Mouse (Mus musculus) left cerebral cortex, adult 2 months (tissue): Measurements from ENCODE around the gene Lrrc8c. TPM values are rescaled to one million over a fixed set of nuclear protein-coding genes. Genes with fewer than 3 reads are reported as not detected.

Experiments used
- DNase-seq, 2 experiments: peaks; one replicate each; pipeline ENCODE4 v3.0.0; 2021 to 2022; ENCODE audit warnings: low spot score in 2 of 2, mixed read lengths in 1 of 2; ENCODE audit errors: extremely low spot score in 1 of 2
- H3K27ac ChIP-seq: fragments of 200-600 bp; 2 replicates; pipeline ENCODE4 v1.8.1; 2022
- H3K4me3 ChIP-seq: fragments of 200-600 bp; 2 replicates; pipeline ENCODE4 v1.8.1; 2022
- CTCF ChIP-seq: fragments of 200-600 bp; IDR thresholded peaks from 2 replicates; pipeline ENCODE4 v1.8.1; 2022; ENCODE audit warnings: antibody characterized with exemption, mild to moderate bottlenecking, moderate library complexity
- intact Hi-C: fragments of 180-260 bp; cut with DNase I; formaldehyde crosslinking; loops from one replicate; pipeline ENCODE4 v1.15.1; 2025
- total RNA-seq, 2 experiments: library from RNA; stranded (reverse); gene quantifications; 2 replicates each; pipeline ENCODE4 v1.2.3; 2021

The Lrrc8c gene
- total RNA-seq, 2 experiments from 2014 or later: 32.7 to 37.5 TPM

GRCm38 (mm10) chr5:105493377-105493776, 25.8 kb upstream of the Lrrc8c start:
- intact Hi-C loops: loop anchor here (1.0 to 2.0 kb wide), 2 partner anchors 25 to 162 kb away; partner anchors contain the start of gene Lrrc8c
- no peak overlapping the region for H3K4me3 ChIP-seq
- no peak for TF ChIP-seq CTCF
- peak overlapping the region; percentile 64 for H3K27ac ChIP-seq
- DNase-seq: no peak

GRCm38 (mm10) chr5:105494246-105494917, 24.8 kb upstream of the Lrrc8c start:
- Histone ChIP-seq H3K4me3 (no peak overlapping the region), H3K27ac (peak overlapping the region; percentile 85)
- TF ChIP-seq CTCF: peak; percentile 30
- no peak for DNase-seq
- intact Hi-C loops: no loop called here

GRCm38 (mm10) chr5:105494918-105495901, 24.0 kb upstream of the Lrrc8c start:
- intact Hi-C loops: no loop called here
- TF ChIP-seq CTCF: peak; percentile 57
- peak; percentile 63 to 64 for DNase-seq
- H3K4me3 ChIP-seq: peak overlapping the region; percentile 18; the same call in 1 of the 2 replicates
- H3K27ac ChIP-seq: peak overlapping the region; percentile 85

- intact Hi-C loops: no loop called here
- no peak for DNase-seq
- Histone ChIP-seq H3K4me3 (no peak overlapping the region), H3K27ac (no peak overlapping the region)
- TF ChIP-seq CTCF: no peak
Measured at GRCm38 (mm10) chr5:105496133-105496532, 23.1 kb upstream of the Lrrc8c start.

GRCm38 (mm10) chr5:105496586-105496985, 22.6 kb upstream of the Lrrc8c start:
- no peak for DNase-seq
- no peak overlapping the region for H3K4me3 ChIP-seq
- intact Hi-C loops: no loop called here
- TF ChIP-seq CTCF: no peak
- 0 out of 2 replicates have a peak overlapping the region, but pooled peaks have one; percentile 16 for H3K27ac ChIP-seq

GRCm38 (mm10) chr5:105498429-105499000, 20.7 kb upstream of the Lrrc8c start:
- no peak for TF ChIP-seq CTCF
- Histone ChIP-seq H3K27ac (peak overlapping the region; percentile 18), H3K4me3 (no peak overlapping the region)
- no peak for DNase-seq
- intact Hi-C loops: no loop called here

- DNase-seq: no peak
- intact Hi-C loops: no loop called here
- Histone ChIP-seq H3K27ac (no peak overlapping the region), H3K4me3 (no peak overlapping the region)
- no peak for TF ChIP-seq CTCF
Measured at GRCm38 (mm10) chr5:105499396-105499795, 19.8 kb upstream of the Lrrc8c start.

GRCm38 (mm10) chr5:105500132-105501121, 18.8 kb upstream of the Lrrc8c start:
- Histone ChIP-seq H3K27ac (no peak overlapping the region), H3K4me3 (no peak overlapping the region)
- no peak for DNase-seq
- intact Hi-C loops: no loop called here
- peak; percentile 11 for TF ChIP-seq CTCF

- no peak for TF ChIP-seq CTCF
Measured at GRCm38 (mm10) chr5:105501136-105501535, 18.1 kb upstream of the Lrrc8c start.

GRCm38 (mm10) chr5:105508813-105509212, 10.4 kb upstream of the Lrrc8c start:
- no peak overlapping the region for H3K4me3 ChIP-seq
- no peak for DNase-seq
- intact Hi-C loops: no loop called here
- no peak overlapping the region for H3K27ac ChIP-seq
- no peak for TF ChIP-seq CTCF

More at GRCm38 (mm10) chr5:105501136-105501535, 18.1 kb upstream of the Lrrc8c start:
- Histone ChIP-seq H3K27ac (no peak overlapping the region), H3K4me3 (no peak overlapping the region)
- intact Hi-C loops: no loop called here
- DNase-seq: no peak

- H3K27ac ChIP-seq: no peak overlapping the region
Measured at GRCm38 (mm10) chr5:105512297-105512696, 6.9 kb upstream of the Lrrc8c start.

More at GRCm38 (mm10) chr5:105512297-105512696, 6.9 kb upstream of the Lrrc8c start:
- DNase-seq: no peak
- intact Hi-C loops: no loop called here
- H3K4me3 ChIP-seq: no peak overlapping the region
- no peak for TF ChIP-seq CTCF
